Mouse (Mus musculus) heart, postnatal 4 days (tissue): ENCODE measurements around the gene Jade1. TPM values are rescaled to one million over a fixed set of nuclear protein-coding genes. Genes with fewer than 3 reads are reported as not detected.

ENCODE experiments used
- DNase-seq: peaks from one replicate; pipeline ENCODE4 v3.0.0; 2021
- total RNA-seq, 2 experiments: library from RNA; stranded (reverse); gene quantifications; 2 replicates each; pipeline ENCODE4 v1.2.3; 2021

Gene Jade1
- total RNA-seq, 2 experiments from 2014 or later: 37.8 to 43.5 TPM

- no peak for DNase-seq
Measured at GRCm38 (mm10) chr3:41601226-41602020, 45.9 kb downstream of the Jade1 start.

- peak; percentile 14 for DNase-seq
Measured at GRCm38 (mm10) chr3:41602933-41603332, 47.4 kb downstream of the Jade1 start.

- no peak for DNase-seq
Measured at GRCm38 (mm10) chr3:41603470-41604019, 48.0 kb downstream of the Jade1 start.

GRCm38 (mm10) chr3:41604629-41605321, 49.2 kb downstream of the Jade1 start:
- DNase-seq: no peak

GRCm38 (mm10) chr3:41605601-41606329, 50.2 kb downstream of the Jade1 start:
- peak; percentile 37 for DNase-seq

GRCm38 (mm10) chr3:41606330-41606664, 50.8 kb downstream of the Jade1 start:
- DNase-seq: no peak

GRCm38 (mm10) chr3:41607050-41607449, 51.5 kb downstream of the Jade1 start:
- no peak for DNase-seq

- no peak for DNase-seq
Measured at GRCm38 (mm10) chr3:41607467-41607866, 51.9 kb downstream of the Jade1 start.

- DNase-seq: no peak
Measured at GRCm38 (mm10) chr3:41609071-41609470, 53.5 kb downstream of the Jade1 start.

- no peak for DNase-seq
Measured at GRCm38 (mm10) chr3:41612211-41612610, 56.7 kb downstream of the Jade1 start.

GRCm38 (mm10) chr3:41613706-41614105, 58.2 kb downstream of the Jade1 start:
- no peak for DNase-seq

GRCm38 (mm10) chr3:41614230-41614985, 58.9 kb downstream of the Jade1 start:
- no peak for DNase-seq

GRCm38 (mm10) chr3:41618036-41618435, 62.5 kb downstream of the Jade1 start:
- no peak for DNase-seq

GRCm38 (mm10) chr3:41618488-41618887, 63.0 kb downstream of the Jade1 start:
- DNase-seq: no peak

GRCm38 (mm10) chr3:41620971-41621370, 65.4 kb downstream of the Jade1 start:
- DNase-seq: no peak

GRCm38 (mm10) chr3:41655642-41656041, 100.1 kb downstream of the Jade1 start:
- DNase-seq: no peak

Other genes starting within 250 kb of the Jade1 start
- gene Sclt1, start 186.8 kb downstream of the Jade1 start, total RNA-seq: 10 to 100 TPM; 11.1 to 11.7 TPM
- gene D3Ertd751e, start 186.9 kb downstream of the Jade1 start, total RNA-seq: 10 to 100 TPM in 1 of 2 experiments, 1 to 10 TPM in 1; 9.6 to 10.4 TPM